Mouse (Mus musculus) spleen, postnatal 10 days (tissue): ENCODE results near the gene Olfr1371.
"Not testable (repeated sequence)": the region's sequence is repeated elsewhere in the genome, so short reads cannot be mapped to it uniquely, and the experiment has no call there.

Source experiments
- DNase-seq, 2 experiments: peaks; one replicate each; pipeline ENCODE4 v3.0.0; 2021 to 2022; ENCODE audit warnings: low spot score in 2 of 2

Gene Olfr1371

GRCm38 (mm10) chr11:52225986-52226599 lies 12.3 kb upstream of the Olfr1371 start:
- DNase-seq, result no peak

DNA sequence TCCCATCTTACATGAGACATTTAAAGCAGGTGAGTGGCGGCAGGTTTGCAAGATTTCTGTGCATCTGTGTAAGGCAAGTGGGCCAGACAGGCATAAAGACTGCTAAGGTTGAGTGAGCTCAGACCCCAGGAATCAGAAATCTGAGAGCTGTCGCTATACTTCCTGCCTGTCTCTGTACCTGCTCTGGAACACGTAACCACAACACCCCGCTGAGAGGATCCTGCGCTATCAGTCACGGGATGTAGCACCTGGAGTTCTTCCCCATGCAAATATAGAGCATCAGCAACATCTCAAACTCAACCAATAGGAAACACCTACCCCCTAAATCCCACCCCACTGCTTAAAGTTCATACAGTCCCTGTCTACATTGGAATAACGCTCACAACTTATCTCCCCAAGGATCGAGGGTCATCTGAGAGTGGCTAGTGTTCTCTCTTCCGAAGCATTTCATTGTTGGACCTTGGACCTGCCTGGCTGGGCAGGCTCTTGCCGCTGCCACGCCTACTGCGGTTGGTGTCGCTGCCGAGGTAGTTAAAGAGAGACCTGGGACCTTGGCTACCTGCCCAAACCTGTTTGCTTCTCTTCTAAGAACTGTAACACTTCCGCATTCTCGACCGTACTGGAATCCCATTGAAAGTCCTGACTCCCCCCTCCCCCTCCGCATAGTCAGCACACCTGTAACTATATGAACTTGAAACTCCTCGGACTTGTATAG lies 10.3 kb upstream of the Olfr1371 start:
- DNase-seq, result peak in 1 of 2 experiments; percentile 56

DNA sequence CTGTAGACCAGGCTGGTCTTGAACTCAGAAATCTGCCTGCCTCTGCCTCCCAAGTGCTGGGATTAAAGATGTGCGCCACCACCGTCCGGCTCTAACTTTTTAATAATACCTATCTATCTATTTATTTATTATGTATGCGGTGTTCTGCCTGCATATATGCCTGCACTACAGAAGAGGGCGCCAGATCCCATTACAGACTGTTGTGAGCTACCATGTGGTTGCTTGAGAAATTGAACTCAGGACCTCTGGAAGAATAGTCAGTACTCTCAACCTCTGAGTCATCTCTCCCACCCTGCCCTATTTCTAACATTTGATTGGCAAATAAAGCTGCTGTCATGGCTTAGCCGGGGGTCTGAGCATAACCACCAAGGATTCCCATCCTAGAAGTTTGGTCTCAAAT lies 9.1 kb upstream of the Olfr1371 start:
- DNase-seq, result peak in 1 of 2 experiments; percentile 49

DNA sequence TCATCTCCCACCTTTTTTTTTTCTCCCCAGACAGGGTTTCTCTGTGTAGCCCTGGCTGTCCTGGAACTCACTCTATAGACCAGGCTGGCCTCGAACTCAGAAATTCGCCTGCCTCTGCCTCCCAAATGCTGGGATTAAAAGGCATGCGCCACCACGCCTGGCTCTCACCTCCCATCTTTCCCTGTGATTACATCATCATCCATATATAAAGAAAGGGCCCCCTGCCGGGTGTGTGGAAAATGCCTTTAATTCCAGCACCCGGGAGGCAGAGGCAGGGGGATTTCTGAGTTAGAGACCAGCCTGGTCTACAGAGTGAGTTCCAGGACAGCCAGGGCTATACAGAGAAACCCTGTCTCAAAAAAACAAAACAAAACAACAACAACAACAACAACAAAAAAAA lies 8.1 kb upstream of the Olfr1371 start:
- not testable (repeated sequence) for DNase-seq

- DNase-seq, result peak; percentile 38 to 83
These were observed 6.5 kb upstream of the Olfr1371 start for GRCm38 (mm10) chr11:52220282-52220681.

GRCm38 (mm10) chr11:52196496-52197023 lies 17.2 kb downstream of the Olfr1371 start:
- not testable (repeated sequence) for DNase-seq

DNA sequence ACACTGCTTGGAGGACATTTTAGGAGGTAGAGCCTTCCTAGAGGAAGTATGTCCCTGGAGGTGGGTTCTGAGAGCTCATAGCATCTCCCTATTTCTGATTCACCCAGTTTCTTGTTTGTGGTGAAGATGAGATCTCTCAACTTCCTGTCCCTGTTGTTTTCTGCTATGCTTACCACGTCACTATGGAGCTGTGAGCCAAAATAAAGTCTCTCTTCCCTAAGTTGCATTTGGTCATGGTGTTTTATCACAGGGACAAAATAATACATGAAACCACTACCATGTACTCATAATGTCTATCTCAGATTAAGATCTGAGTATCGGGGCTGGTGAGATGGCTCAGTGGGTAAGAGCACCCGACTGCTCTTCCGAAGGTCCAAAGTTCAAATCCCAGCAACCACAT lies 33.1 kb downstream of the Olfr1371 start:
- not testable (repeated sequence) for DNase-seq

DNA sequence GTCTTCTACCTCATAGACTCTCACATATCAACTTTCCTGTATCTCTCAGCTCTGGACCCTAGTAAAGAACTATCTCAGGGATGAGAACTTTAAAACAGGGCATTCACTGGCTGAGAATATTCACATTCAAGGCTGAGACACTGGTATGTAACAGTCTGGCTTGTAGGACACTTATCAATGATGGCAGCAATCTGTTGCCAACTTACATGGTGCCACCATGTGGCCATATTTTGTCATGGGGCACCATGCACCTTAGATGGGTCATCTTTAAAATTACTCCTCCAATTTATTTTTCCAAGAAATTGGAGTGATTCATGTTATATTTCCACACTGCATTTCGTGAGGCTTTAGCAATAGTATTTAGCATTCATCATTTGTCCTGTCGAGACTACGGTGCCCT lies 33.9 kb downstream of the Olfr1371 start:
- not testable (repeated sequence) for DNase-seq

- DNase-seq, result no peak
These were observed 45.3 kb downstream of the Olfr1371 start for GRCm38 (mm10) chr11:52168461-52168860.

DNA sequence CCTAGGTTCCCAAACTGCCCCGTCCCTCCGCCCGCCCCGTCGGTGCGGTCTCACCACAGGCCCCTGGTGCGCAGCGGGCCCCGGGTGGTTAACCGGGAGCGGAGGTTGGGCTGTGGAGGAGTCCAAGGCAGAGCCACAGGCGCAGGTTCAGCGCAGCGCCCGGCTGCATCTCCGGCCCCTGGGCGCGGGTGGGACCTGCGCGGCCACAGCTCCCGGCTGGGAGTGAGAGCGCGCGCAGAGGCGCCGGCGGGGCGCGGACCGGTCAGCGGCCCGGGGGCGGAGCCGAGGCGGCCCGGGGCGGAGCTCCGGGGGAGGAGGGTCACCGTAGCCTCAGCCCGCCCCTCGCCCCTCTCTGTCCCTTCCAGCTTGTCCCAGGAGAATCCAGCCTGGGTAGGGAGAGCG lies 45.9 kb downstream of the Olfr1371 start:
- not testable (repeated sequence) for DNase-seq

- DNase-seq, result no peak
These were observed 46.7 kb downstream of the Olfr1371 start for GRCm38 (mm10) chr11:52167126-52167525.

DNA sequence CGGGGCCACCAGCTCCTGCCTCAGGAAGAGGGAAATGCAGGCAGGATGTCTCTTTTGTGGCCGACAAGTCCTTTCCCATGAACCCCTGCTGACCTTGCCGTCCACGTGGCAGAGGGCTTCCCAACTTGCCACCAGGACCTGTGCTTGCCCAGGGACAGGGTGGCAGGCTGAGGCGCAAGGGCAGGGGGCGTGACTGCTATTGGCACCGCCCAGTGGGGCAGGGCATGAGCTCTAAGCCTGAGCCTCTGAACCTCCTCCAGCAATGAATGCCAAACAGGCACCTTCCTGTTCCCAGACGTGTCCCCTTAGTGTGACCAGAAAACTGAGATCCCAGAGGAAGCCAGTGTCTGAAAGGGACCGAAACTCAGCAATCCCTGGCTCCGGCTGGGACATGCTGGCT lies 49.9 kb downstream of the Olfr1371 start:
- DNase-seq, result peak in 1 of 2 experiments; percentile 24
